Mouse (Mus musculus): ENCODE results near the gene Nsun3.
A peak's percentile ranks its signal among the peaks of the same experiment; 100 is the strongest.

Nsun3 gene

DNA sequence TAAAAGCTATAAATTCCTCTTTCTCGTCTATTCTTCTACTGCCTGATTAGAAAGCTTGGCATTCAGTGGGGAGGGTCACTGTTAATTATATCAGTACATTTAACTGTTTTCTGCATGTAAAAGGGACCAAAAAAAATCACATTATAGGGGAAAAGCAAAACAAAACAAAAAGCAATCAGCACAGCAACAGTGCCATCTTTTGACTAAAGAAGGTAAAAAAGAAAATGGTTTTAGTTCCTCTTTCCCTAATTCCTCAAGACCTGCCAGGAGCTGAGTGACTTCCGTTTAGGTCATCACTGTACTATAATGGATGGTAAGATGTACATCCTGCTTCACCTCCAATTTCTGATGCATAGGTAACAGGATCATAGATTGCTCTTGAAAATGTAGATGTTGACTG, 40.7 kb downstream of the Nsun3 start:
- DNase-seq, result no peak

DNA sequence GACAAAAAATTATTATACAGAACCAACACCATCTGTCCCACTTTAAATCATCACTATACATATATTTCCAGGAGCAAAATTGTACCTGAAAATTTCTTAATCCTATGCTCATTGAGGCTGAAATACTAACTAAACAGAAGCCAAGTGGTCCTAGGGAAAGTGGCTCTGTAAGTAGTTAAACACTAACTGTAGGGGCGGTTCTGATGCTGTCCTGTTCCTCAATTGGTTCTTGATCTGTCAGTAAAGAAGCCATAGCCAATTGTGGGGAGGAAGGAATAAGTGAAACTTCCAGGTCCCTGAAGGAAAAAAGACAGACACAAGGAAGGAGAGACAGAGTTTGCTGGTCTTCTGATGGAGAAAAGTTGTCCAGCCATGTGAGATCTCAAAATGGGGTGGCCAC, 52.3 kb downstream of the Nsun3 start:
- DNase-seq, result no peak

DNA sequence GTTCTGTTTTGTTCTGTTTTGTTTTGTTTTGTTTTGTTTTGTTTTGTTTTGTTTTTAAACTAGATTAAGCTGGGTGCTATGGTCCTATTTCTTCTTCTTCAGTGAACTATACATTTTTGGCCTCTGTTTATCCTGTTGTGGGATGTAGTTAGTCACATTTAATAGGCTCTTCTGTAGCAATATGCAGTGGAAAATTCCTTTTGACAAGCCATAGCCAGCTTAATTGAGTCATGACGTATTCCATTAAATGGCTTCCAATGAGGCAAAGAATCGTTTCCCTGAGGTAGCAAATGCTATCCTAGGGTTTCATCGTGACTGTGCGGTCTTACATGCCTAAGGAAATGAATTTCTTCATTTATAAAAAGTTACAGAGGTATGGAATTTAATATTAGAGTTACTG, 56.3 kb downstream of the Nsun3 start:
- DNase-seq, result no peak

DNA sequence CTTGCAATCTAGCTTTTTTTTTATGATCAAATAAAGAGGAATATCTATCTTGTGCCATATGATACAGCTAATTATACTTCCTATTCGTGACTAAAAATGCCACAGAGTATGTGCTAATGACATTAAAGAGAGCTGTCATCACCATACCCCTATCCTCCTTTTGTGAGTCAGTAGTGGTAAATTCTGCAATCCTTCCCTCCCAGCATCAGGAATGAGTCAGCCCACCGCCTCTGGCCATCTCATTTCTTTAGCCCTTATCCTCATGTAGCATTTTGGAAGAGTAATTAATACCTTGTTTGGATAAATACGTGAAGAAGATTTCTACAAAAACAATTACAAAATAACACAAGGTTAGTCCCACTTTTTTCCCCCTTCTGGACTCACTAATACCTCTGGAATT, 56.8 kb downstream of the Nsun3 start:
- DNase-seq, result no peak

DNA sequence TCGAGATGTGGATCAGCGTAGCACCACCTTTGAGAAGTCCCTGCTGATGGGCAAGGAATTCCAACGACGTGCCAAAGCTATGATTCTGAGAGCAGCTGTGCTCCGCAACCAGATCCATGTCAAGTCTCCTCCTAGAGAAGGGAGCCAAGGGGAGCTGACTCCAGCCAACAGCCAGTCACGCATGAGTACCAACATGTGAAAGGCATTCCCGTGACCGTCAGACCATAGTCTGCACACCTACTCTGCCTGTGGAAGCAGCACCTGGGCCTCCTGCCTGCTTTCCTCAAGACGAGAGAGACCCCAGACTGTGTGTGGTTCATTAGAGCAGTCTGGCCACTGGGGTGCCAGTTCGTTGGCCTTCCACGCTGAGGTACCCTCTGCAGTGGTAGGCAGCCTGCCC, 68.4 kb downstream of the Nsun3 start:
- peak; percentile 46 for DNase-seq

DNA sequence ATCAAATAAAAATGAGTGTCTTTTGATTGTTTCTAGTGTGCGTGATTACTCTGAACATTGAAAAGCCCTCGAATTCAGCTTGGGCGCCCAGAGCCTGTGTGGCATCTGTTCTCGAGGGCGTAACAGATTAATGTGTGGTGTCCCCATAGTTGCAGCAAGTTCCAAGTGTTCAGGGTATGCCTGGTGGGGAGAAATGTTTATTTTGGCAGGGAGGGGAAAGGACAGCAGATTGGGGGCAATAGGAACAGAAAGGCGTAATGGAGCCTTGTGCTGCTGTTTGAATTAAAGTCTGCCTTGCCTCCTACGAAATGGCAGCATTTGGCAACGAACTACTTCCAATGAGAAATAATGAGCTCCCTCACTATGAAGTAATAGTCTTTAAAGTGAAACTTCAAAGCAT, 96.2 kb downstream of the Nsun3 start:
- DNase-seq, result no peak

DNA sequence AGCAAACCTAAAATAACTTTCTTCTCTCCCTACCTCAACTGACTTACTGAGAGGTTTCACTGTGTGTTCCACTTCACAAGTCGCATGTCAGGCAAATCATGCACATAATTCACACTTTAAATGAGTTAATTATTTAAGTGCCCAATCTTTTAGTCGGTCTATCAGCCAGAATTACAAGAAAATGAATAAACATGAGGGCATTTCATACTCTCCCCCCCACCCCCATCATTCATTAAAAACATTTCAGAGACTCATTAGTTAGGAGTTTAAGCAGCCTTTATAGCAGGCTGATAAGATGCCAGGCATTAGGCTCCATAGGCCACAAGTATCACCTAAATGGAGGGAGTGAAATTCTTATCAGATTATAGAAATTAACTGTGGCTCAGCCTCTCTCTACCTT, 100.5 kb downstream of the Nsun3 start:
- DNase-seq, result no peak

DNA sequence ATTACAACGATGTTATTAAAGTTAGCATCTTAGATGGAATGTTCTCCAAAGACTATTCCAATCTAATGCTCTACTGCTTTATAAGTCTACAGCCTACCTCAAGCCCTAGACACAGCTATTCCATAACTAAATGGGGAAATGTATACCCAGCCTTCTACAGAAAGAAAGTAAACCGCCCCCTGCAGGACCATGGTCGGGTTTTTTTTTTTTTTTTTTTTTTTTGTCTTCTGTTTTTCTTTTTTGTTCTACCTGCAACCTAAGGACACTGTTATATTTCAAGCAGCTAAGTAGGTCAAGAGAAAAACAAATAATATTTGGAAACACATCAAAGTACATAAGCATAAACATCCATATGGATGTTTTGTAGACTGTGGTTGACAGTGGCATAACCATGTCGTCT, 101.1 kb downstream of the Nsun3 start:
- no peak for DNase-seq
